Mouse (Mus musculus): ENCODE measurements at regions not wholly inside any gene's neighbourhood (a gene's known extent, or its start where the extent isn't known, plus 50 kb on each side); places are given as distances from the start of the nearest gene placed in this dataset.
"Not testable (repeated sequence)": the region's sequence is repeated elsewhere in the genome, so short reads cannot be mapped to it uniquely, and the experiment has no call there.

GRCm38 (mm10) chr17:83050591-83051197, 164.4 kb upstream of the Pkdcc start:
- no peak for DNase-seq

- DNase-seq = no peak
These were observed 162.4 kb upstream of the Pkdcc start for GRCm38 (mm10) chr17:83052613-83053140.

DNA sequence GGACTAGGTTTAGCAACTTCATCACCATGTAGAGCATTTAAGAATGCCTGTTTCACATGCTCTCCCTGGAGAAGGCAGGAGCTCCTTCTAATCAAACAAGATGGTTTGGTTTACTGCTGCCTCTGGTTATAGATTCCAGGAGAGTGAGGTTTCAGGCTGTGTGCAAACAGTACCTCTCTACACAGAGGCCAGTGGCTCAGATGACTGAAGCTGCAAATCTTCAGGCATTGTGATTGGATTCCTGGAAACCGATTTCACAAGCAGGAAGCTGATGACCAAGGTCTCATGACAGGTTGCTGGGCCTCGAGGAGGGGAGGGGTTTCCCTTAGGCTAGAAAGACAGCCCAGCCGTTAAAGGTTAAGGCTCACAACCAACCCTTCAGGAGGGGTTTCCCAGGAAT, 157.3 kb upstream of the Pkdcc start:
- DNase-seq = no peak

- DNase-seq = no peak
These were observed 153.2 kb upstream of the Pkdcc start for GRCm38 (mm10) chr17:83061843-83062242.

DNA sequence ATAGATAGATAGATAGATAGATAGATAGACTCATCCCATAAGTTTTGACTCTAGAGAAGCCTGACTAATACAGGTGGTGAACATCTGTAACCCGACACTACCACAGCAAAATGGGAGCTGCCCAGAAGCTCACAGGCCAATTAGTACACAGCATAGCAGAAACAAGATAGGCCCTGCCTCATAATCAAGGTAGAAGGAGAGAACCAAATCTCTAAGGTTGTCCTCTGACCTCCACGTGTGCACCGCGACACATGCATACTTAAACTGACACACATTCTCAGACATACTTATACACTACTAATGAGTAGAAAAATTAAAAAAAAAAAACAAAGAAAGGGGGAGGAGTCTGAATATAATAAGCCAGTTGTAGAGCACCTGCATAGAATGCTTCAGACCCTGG, 151.2 kb upstream of the Pkdcc start:
- no peak for DNase-seq

- DNase-seq = not testable (repeated sequence)
These were observed 150.7 kb upstream of the Pkdcc start for GRCm38 (mm10) chr17:83064376-83064775.

DNA sequence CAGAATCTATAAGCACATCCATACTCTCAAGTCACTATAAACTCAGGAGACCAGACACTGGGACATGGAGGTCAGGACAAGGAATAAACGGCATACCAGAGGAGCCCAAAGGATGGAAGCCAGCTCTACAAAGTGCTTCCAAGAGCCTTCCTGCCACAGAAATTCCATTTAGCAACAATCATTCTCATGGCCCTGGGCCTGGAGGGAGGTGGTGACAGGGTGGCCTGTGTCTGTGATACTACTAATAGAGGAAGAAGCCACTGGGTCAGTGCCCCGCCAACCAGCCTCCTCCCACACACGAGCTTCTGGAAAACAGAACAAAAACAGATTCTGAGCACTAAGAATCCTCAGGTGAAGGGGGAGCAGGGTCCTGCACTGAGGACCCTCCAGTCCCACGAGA, 145.8 kb upstream of the Pkdcc start:
- no peak for DNase-seq

GRCm38 (mm10) chr17:83071746-83072145, 143.3 kb upstream of the Pkdcc start:
- DNase-seq = no peak

- DNase-seq = no peak
These were observed 142.9 kb upstream of the Pkdcc start for GRCm38 (mm10) chr17:83072175-83072574.

DNA sequence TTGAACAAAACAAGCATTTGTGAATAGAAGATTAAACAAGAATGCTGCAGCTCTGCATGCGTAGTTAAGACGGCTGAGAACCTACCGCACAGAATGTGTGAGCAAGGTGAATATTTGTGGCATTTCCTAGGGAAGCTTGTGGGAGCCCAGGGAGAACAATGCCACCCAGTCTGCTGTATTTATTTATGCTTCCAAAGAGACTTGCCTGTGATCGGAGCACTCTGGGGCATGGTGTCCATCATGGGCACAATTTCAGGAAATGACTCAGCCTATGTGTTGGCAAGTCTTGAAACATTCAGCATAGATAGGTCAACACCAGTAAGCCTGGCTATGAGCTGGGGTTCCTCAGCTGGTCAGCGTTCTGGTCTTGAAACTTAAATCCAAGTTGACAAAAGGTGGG, 140.2 kb upstream of the Pkdcc start:
- DNase-seq = no peak

DNA sequence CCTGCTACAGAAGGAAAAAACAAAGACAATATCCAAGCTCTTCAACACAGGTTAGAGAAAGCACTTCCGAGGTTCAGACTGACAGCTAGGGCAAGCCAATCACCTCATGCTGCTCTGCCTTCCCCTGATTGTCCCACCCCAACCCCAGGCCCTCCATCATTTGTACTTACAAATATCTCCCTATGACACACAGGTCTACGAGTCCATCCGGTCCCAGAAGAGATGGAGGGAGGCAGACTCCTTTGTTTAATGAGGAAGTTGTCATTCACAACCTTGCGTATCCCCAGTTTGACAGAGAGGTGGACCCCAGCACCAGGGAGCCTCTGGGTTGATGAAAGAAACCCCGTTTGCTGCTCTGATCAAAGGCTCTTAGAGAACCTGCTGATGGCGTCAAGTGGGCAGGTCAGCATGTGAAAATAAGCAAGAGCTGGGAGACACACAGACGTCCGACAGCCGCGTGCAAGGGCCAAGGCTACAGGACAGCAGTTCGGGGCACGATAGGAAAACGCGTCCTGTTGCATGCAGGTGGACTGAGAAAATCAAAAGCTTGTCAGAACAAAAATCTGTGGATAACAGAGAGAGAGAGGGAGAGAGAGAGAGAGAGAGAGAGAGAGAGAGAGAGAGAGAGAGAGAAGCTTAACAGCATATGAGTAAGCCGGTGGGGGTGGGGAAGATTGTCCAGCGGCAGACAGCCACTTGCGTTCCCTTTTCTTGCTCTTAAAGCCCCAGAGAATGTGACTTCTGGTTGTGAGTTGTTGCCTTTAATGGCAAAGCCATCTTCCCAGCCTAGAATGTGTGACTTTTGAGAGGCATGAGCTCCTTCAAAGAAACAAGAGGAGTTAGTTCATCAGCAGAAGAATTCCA, 137.1 kb upstream of the Pkdcc start:
- peak; percentile 23 for DNase-seq

DNA sequence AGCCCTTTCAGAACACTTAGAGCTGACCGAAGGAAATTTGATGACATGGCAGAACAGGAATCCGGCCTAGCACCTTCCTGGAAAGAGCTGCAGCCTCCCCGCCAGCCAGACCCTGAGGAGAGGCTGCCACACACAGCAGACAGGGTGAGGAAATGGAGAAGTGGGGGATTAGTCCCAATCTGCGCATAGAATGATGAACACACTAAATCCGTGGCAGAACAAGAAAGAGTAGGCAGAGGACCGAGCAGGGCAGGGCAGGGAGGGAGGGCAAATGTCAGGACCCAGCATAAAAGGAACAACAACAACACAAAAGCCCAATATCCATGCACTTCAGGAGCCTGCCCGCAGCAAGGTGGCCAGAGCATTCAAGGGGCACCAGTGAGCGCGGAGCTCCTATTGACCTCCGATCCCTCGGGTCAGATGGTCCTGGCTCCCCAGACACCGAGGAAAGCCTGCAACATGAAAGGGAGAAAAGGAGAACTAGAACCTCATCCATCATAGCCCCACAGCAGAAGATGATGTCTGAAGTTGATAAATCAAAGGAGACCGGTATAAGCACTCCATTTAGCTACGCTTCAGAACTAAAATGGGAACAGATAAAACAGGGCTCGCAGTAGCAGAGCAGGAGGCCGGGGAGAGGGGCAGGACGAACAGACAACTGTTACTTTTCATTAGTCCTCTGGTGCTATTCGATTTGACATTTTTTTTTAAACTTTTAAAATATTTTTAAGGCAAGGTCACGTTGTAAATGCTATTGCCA, 136.3 kb upstream of the Pkdcc start:
- no peak for DNase-seq

GRCm38 (mm10) chr17:83079361-83079685, 135.8 kb upstream of the Pkdcc start:
- DNase-seq = no peak

GRCm38 (mm10) chr17:83081729-83082128, 133.4 kb upstream of the Pkdcc start:
- DNase-seq = no peak

DNA sequence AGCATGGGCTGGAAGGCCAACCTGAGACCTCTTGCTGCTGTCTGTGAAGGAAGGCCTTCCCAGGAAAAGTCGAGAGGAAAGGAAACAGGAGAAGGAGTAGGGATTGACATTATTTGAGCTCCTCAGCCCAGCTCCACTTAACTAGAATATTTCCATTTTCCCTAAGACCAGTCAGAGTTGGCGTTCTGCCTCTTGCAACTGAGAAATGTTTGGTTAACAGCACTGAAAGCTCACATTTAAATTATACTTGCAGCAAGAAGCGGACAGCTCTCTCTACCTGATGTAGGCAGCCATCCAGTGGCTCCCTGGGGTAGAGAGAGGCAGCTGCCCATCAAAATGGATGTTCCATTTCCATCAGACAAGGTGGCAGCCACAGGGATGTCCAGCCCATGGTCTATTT, 131.6 kb upstream of the Pkdcc start:
- no peak for DNase-seq

- no peak for DNase-seq
These were observed 129.2 kb upstream of the Pkdcc start for GRCm38 (mm10) chr17:83085792-83086475.

DNA sequence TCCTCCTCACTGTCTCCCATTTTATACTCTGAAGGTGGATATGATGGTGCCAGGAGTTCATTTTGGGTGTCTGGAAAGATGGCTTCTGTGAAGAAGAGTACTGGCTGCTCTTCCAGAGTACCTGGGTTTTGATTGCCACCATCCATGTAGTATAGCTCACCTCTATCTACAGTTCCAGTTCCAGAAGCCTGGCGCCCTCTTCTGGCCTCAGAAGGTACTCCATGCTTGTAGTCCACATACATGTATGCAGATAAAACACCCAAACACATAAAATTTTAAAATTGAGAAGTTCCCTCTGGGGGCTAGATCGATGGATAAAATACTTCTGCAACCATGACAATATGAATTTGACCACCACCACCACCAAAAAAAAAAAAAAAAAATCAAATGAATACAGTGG, 128.4 kb upstream of the Pkdcc start:
- DNase-seq = no peak

DNA sequence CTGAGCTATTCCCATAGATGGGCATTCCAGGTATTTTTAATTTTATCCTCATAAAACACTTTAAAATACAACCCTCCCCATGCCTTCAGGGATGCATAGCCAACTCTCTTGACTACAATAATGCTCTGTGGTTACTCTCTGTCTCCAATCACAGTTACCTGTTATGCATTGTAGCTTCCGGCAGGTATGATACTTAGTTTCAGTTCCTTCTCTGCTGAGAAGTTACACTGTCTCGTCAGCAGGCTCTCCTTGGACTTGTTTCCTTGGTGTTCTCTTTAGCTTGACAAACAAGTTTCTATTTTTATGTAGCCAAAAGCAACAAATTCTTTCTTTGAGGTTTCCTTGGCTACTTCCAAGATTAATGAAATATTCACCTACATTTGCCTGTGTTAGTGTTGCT, 126.6 kb upstream of the Pkdcc start:
- DNase-seq = no peak

DNA sequence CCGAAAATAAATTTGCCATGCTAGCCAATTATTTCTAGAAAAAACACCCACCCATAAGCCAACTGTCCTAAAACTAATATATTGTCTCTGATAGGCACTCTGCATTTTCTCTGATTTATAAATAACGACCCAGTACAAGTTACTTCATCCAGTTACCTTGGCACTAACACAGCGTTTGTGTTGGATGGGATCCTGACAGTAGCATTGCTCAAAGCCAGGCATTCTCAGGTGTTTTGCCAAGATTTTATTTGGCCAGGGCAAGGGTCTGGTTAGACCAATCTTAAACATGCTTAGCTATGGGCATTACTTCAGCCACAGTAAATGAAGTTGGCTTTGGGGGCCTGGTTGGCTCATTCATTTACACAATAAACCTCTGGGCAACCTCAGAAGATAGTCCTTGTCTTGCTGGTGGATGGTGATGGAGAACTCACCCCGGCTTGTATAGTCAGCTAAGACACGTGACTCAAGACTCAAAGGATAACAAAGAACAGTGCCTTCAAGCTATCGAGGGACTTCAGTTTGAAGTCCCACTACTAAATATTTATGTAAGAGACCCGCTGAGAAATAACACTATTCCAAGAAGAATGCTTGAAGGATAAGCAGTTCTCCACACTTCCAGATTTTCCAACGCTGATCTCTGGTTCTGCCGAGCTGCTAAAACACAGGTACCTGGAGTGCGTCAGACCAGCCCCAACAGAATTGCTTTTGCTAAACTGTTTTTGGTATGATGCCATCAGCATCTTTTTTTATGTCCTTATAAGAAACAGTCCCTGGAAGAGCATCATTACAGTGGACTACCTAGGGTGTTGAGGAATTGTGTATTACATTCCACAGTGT, 125.0 kb upstream of the Pkdcc start:
- no peak for DNase-seq

DNA sequence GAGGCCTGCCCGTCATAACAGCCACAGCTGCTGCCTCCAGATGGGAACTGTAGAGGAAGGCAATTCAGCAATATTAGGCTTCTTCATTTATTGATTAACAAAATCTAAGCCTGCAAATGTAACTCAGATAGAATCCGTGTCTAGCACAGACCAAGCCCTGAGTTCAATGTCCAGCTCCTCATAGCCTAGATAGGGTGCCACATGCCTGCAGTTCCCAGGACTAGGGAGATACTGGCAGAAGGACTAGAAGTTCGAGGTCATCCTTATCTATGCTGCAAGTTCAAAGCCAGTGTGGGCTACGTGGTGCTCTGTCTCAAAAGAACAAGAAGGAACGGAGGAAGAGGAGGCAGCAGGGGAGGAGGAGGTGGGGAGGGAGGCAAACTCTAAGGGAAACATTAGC, 121.2 kb upstream of the Pkdcc start:
- no peak for DNase-seq

GRCm38 (mm10) chr17:83096451-83096850, 118.6 kb upstream of the Pkdcc start:
- no peak for DNase-seq

- DNase-seq = no peak
These were observed 117.1 kb upstream of the Pkdcc start for GRCm38 (mm10) chr17:83097998-83098397.

All from liver (tissue).